Mouse (Mus musculus) induced T-regulatory cell, adult 2 months (primary cell): ENCODE measurements at regions not wholly inside any gene's neighbourhood (a gene's known extent, or its start where the extent isn't known, plus 50 kb on each side); places are given as distances from the start of the nearest gene placed in this dataset.

Experiments used
- DNase-seq: peaks from one replicate; pipeline ENCODE4 v3.0.0-alpha.2; 2012; ENCODE audit warnings: low read depth

- DNase-seq = no peak
Observed at GRCm38 (mm10) chr10:126492211-126492610, 408.9 kb downstream of the Atp23 start.

GRCm38 (mm10) chr10:126485129-126485528 lies 416.0 kb downstream of the Atp23 start:
- DNase-seq = no peak

GRCm38 (mm10) chr10:126483479-126483878 lies 417.7 kb downstream of the Atp23 start:
- DNase-seq = no peak

- DNase-seq = no peak
Observed at GRCm38 (mm10) chr10:126480382-126480781, 420.8 kb downstream of the Atp23 start.

GRCm38 (mm10) chr10:126479743-126480142 lies 421.4 kb downstream of the Atp23 start:
- DNase-seq = no peak

GRCm38 (mm10) chr10:126473050-126473719 lies 428.0 kb downstream of the Atp23 start:
- DNase-seq = no peak

- DNase-seq = no peak
Observed at GRCm38 (mm10) chr10:126470838-126471491, 430.2 kb downstream of the Atp23 start.

GRCm38 (mm10) chr10:126462770-126463169 lies 438.4 kb downstream of the Atp23 start:
- no peak for DNase-seq

- no peak for DNase-seq
Observed at GRCm38 (mm10) chr10:126458523-126458922, 442.6 kb downstream of the Atp23 start.

- DNase-seq = no peak
Observed at GRCm38 (mm10) chr10:126452757-126453528, 448.2 kb downstream of the Atp23 start.

- no peak for DNase-seq
Observed at GRCm38 (mm10) chr10:126452057-126452622, 449.0 kb downstream of the Atp23 start.

GRCm38 (mm10) chr10:126431222-126431621 lies 465.3 kb downstream of the Lrig3 start:
- no peak for DNase-seq

GRCm38 (mm10) chr10:126430346-126430745 lies 464.4 kb downstream of the Lrig3 start:
- DNase-seq = no peak

GRCm38 (mm10) chr10:126429502-126429901 lies 463.5 kb downstream of the Lrig3 start:
- DNase-seq = no peak

GRCm38 (mm10) chr10:126422066-126422465 lies 456.1 kb downstream of the Lrig3 start:
- DNase-seq = no peak

GRCm38 (mm10) chr10:126413786-126414185 lies 447.8 kb downstream of the Lrig3 start:
- DNase-seq = no peak

- DNase-seq = no peak
Observed at GRCm38 (mm10) chr10:126392235-126392634, 426.3 kb downstream of the Lrig3 start.

- no peak for DNase-seq
Observed at GRCm38 (mm10) chr10:126391770-126392169, 425.8 kb downstream of the Lrig3 start.

GRCm38 (mm10) chr10:126386430-126386829 lies 420.5 kb downstream of the Lrig3 start:
- DNase-seq = no peak

GRCm38 (mm10) chr10:126385644-126386043 lies 419.7 kb downstream of the Lrig3 start:
- DNase-seq = no peak

- DNase-seq = no peak
Observed at GRCm38 (mm10) chr10:126380381-126380780, 414.4 kb downstream of the Lrig3 start.

- no peak for DNase-seq
Observed at GRCm38 (mm10) chr10:126379239-126379638, 413.3 kb downstream of the Lrig3 start.

GRCm38 (mm10) chr10:126373906-126374305 lies 407.9 kb downstream of the Lrig3 start:
- DNase-seq = no peak
